Mouse (Mus musculus): ENCODE measurements around the gene Chchd6.

- no peak for TF ChIP-seq CTCF (IDR thresholded peaks at IDR 0.05; ENCODE audit: control insufficient read depth, insufficient read depth, insufficient read length)
- TF ChIP-seq USF1 (IDR thresholded peaks at IDR 0.05; ENCODE audit: low read depth), result no peak
- no peak for TF ChIP-seq CEBPB (IDR thresholded peaks at IDR 0.05; ENCODE audit: low read depth)
- TF ChIP-seq MYOD1 (IDR thresholded peaks at IDR 0.05; ENCODE audit: control insufficient read depth, insufficient read length, low read depth), result no peak
- TF ChIP-seq MAX (IDR thresholded peaks at IDR 0.05), result no peak
- no peak for TF ChIP-seq MYOG (IDR thresholded peaks at IDR 0.05; ENCODE audit: control insufficient read depth, extremely low read depth, insufficient read length)
Measured at GRCm38 (mm10) chr6:89549157-89549556, 46.3 kb downstream of the Chchd6 start.

Data from C2C12 (cell line).